Mouse (Mus musculus) megakaryocyte-erythroid progenitor cell, adult 5-6 weeks (primary cell): ENCODE results near the gene Creg2. TPM values are rescaled to one million over a fixed set of nuclear protein-coding genes. Genes with fewer than 3 reads are reported as not detected.
"Not testable (repeated sequence)": the region's sequence is repeated elsewhere in the genome, so short reads cannot be mapped to it uniquely, and the experiment has no call there.

ENCODE experiments used
- ATAC-seq: replicated peaks from 2 replicates; pipeline ENCODE4 v1.8.0; 2016; ENCODE audit warnings: mild to moderate bottlenecking, inconsistent platforms; ENCODE audit not compliant: severe bottlenecking, poor library complexity, low FRiP score, low TSS enrichment
- total RNA-seq, 2 experiments: library from RNA; stranded (forward) in 1 of 2; stranded (reverse) in 1 of 2; fragments of 200-1000, 215-1000 nt in 1 of 2; fragments of >200 nt in 1 of 2; fragmentation: Nextera tagmentation in 1 of 2; gene quantifications; 2 replicates each; pipeline ENCODE4 v1.2.3; 2014 to 2017

Gene Creg2
- total RNA-seq, 2 experiments from 2014 or later, result not detected

- ATAC-seq, result no peak
Measured at GRCm38 (mm10) chr1:39613061-39613460, 38.2 kb downstream of the Creg2 start.

- no peak for ATAC-seq
Measured at GRCm38 (mm10) chr1:39612491-39612890, 38.8 kb downstream of the Creg2 start.

- ATAC-seq, result no peak
Measured at GRCm38 (mm10) chr1:39608534-39608933, 42.7 kb downstream of the Creg2 start.

- ATAC-seq, result no peak
Measured at GRCm38 (mm10) chr1:39602477-39602876, 48.8 kb downstream of the Creg2 start.

- ATAC-seq, result no peak
Measured at GRCm38 (mm10) chr1:39598726-39599125, 52.5 kb downstream of the Creg2 start.

- ATAC-seq, result not testable (repeated sequence)
Measured at GRCm38 (mm10) chr1:39597135-39597534, 54.1 kb downstream of the Creg2 start.

GRCm38 (mm10) chr1:39593836-39594235, 57.4 kb downstream of the Creg2 start:
- ATAC-seq, result no peak

- no peak for ATAC-seq
Measured at GRCm38 (mm10) chr1:39592090-39592489, 59.2 kb downstream of the Creg2 start.

GRCm38 (mm10) chr1:39591557-39591956, 59.7 kb downstream of the Creg2 start:
- not testable (repeated sequence) for ATAC-seq

GRCm38 (mm10) chr1:39590193-39590592, 61.1 kb downstream of the Creg2 start:
- no peak for ATAC-seq

GRCm38 (mm10) chr1:39585416-39585815, 65.9 kb downstream of the Creg2 start:
- ATAC-seq, result no peak

- no peak for ATAC-seq
Measured at GRCm38 (mm10) chr1:39583173-39583572, 68.1 kb downstream of the Creg2 start.

GRCm38 (mm10) chr1:39581215-39581614, 70.1 kb downstream of the Creg2 start:
- ATAC-seq, result no peak

- no peak for ATAC-seq
Measured at GRCm38 (mm10) chr1:39579139-39579538, 72.1 kb downstream of the Creg2 start.

GRCm38 (mm10) chr1:39578446-39578845, 72.8 kb downstream of the Creg2 start:
- no peak for ATAC-seq

- peak; percentile 90 for ATAC-seq
Measured at GRCm38 (mm10) chr1:39577253-39577705, 74.0 kb downstream of the Creg2 start, which contains the start of gene Rnf149. Gene Rnf149 (minus strand): TSS chr1:39577405.

GRCm38 (mm10) chr1:39576431-39577243, 74.6 kb downstream of the Creg2 start:
- peak; percentile 38 for ATAC-seq

GRCm38 (mm10) chr1:39575778-39576375, 75.4 kb downstream of the Creg2 start:
- ATAC-seq, result no peak

- ATAC-seq, result no peak
Measured at GRCm38 (mm10) chr1:39573890-39574289, 77.4 kb downstream of the Creg2 start.

GRCm38 (mm10) chr1:39571653-39572052, 79.6 kb downstream of the Creg2 start:
- ATAC-seq, result no peak
